In the genomic region with DNA sequence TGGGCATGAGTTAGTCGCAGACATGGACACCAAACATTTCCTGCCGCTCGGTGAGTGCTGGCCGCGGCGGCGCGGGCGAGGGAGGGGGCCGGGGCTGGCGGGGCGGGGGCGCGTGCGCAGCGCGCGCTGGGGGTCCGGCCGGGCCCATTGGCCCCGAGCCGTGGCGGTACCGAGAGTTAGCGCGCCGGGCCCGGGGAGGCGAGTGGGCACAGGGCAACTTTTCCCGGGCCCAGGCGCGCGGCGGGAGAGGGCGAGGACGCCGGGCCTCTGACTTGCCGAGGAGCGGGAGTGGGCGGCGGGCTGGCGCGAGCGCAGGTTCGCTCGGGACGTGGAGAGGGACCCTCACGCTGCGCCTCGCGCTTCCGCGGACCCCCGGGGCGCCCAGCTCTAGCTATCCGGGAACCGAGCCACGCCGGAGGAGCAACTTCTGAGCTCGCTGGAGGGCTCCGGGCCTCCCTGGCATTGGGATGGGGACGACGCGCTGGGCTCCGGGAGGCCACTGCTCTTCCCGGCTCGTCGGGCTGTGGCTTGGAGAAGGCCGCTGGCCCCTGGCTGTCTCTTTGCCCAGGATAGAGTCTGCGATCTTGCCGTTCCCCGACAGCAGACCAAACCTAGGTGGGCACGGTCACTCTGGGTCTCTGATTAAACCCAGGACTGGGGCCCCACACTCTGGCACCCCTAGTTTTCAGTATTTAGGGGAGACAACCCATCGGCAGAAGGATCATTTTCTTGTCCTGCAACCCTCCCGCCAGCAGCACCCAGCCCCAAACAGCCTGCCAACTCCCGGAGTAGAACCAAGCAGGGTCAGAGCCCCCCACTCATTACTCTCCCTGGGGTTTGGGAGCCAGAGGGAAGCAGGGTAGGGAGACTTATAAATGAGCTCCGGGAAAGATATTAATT, we compare ENCODE assay signal across 8 mouse cellular contexts. TPM values are rescaled to one million over a fixed set of nuclear protein-coding genes. Genes with fewer than 3 reads are reported as not detected.
DNase-seq lines count a peak whose midpoint lies in the region; ATAC-seq lines count a peak whose summit lies in the region.

No protein-coding gene starts in this region.

- under 1% methylated on average over 76 of the region's 77 CpGs for WGBS in heart, embryonic 15.5 days
- under 1% methylated on average over 46 of the region's 77 CpGs for WGBS in midbrain, embryonic 11.5 days

- 0 out of 2 replicates have a peak, but pooled peaks cover 2% of the 10 kb centered on the region for H3K27me3 ChIP-seq in heart, embryonic 15.5 days
- H3K27me3 ChIP-seq in midbrain, embryonic 11.5 days (ENCODE audit: control insufficient read depth, insufficient read depth, low read length) = no peaks in the 10 kb centered on the region; the same call in 1 of the 2 replicates

- H3K36me3 ChIP-seq in heart, embryonic 15.5 days = no peaks in the 10 kb centered on the region
- H3K36me3 ChIP-seq in midbrain, embryonic 11.5 days (ENCODE audit: control insufficient read depth, insufficient read depth, low read length) = no peaks in the 10 kb centered on the region

- H3K9me3 ChIP-seq in heart, embryonic 15.5 days (replicated peaks) = no peaks in the 10 kb centered on the region
- no peaks in the 10 kb centered on the region for H3K9me3 ChIP-seq in midbrain, embryonic 11.5 days (ENCODE audit: control insufficient read depth, low read length)

- H3K9ac ChIP-seq in heart, embryonic 15.5 days = peak overlapping the region; percentile 99
- H3K9ac ChIP-seq in midbrain, embryonic 11.5 days (ENCODE audit: low read length) = peak overlapping the region; percentile 94

- no peak for ATAC-seq in heart, embryonic 15.5 days (replicated peaks; ENCODE audit: insufficient number of reproducible peaks, insufficient read depth, low FRiP score, low read depth)
- peak; percentile 54 for ATAC-seq in midbrain, embryonic 11.5 days (ENCODE audit: low FRiP score)

- H3K27ac ChIP-seq in heart, embryonic 15.5 days = peak overlapping the region; percentile 91
- H3K27ac ChIP-seq in midbrain, embryonic 11.5 days (ENCODE audit: low read depth, low read length) = peak overlapping the region; percentile 80

- peaks cover 59% of the 10 kb centered on the region for H3K4me1 ChIP-seq in heart, embryonic 15.5 days (replicated peaks)
- H3K4me1 ChIP-seq in midbrain, embryonic 11.5 days (ENCODE audit: control insufficient read depth, insufficient read depth, low read length) = peaks cover 41% of the 10 kb centered on the region

- peak overlapping the region; percentile 89 for H3K4me2 ChIP-seq in heart, embryonic 15.5 days
- peak overlapping the region; percentile 55 for H3K4me2 ChIP-seq in midbrain, embryonic 11.5 days

- intact Hi-C loops in heart, postnatal 25 days (cut with DNase I) = loop anchor here (5.0 to 10.0 kb wide), 3 partner anchors 65 to 207 kb away; a partner anchor contains a TSS

- peak; percentile 55 to 69 for DNase-seq in heart, adult 18-20 months
- no peak for DNase-seq in heart, postnatal 25 days (ENCODE audit: low spot score)
- peak; percentile 23 for DNase-seq in R1 (ENCODE audit: low read depth, low spot score)
- DNase-seq in embryo, embryonic 9.5 days (ENCODE audit: extremely low spot score) = peak; percentile 64
- peak; percentile 48 to 82 for DNase-seq in kidney, postnatal 25 days
- DNase-seq in midbrain, embryonic 11.5 days (ENCODE audit: low spot score, missing footprints) = peak; percentile 96
- peak; percentile 34 for DNase-seq in thymus, postnatal 25 days

- peak overlapping the region; percentile 91 for H3K4me3 ChIP-seq in heart, embryonic 15.5 days
- peak overlapping the region; percentile 92 for H3K4me3 ChIP-seq in midbrain, embryonic 11.5 days (ENCODE audit: low read depth, low read length)

RNA-seq across cellular contexts. Expression of a gene that starts 1.4 kb away (rescaled TPM):
- total RNA-seq in heart, adult 18-20 months (2021) = 10 to 100 TPM; 51.3 to 52.4 TPM
- 10 to 100 TPM; 41.5 to 45.9 TPM for total RNA-seq in heart, postnatal 25 days (2021)
- 6.6 and 9.5 TPM in 2 replicates for polyA plus RNA-seq in heart, embryonic 15.5 days (2015; fragmentation: Nextera tagmentation; extraction: Ambion mirVana)
- 6.7 and 6.9 TPM in 2 replicates for polyA plus RNA-seq in midbrain, embryonic 11.5 days (2014; fragmentation: Nextera tagmentation; extraction: Ambion mirVana)
